29 mouse cellular contexts compared by ENCODE assay signal in genomic region chr5:31073176-31073575, GRCm38 (mm10). TPM values are rescaled to one million over a fixed set of nuclear protein-coding genes. Genes with fewer than 3 reads are reported as not detected.
A peak's percentile ranks its signal among the peaks of the same experiment; 100 is the strongest.
DNase-seq lines count a peak whose midpoint lies in the region.
"Had no signal": no experiment of that assay in that cellular context is flagged by ENCODE, and none has a peak within 500 bp of the region (broad histone marks: within the 10 kb centered on the region; RNA-seq: fewer than 3 reads in every experiment).

No protein-coding gene starts in this region.

- peaks cover 5% of the 10 kb centered on the region; the same call in 1 of the 2 replicates for H3K4me1 ChIP-seq in brown adipose tissue, adult 24 weeks (ENCODE audit: control insufficient read depth, insufficient read depth, insufficient read length, low read length)
- H3K4me1 ChIP-seq: embryonic facial prominence, embryonic 13.5 days; embryonic facial prominence, embryonic 15.5 days; forebrain, embryonic 10.5 days; forebrain, embryonic 12.5 days had no signal

- no peak overlapping the region for H3K4me3 ChIP-seq in brown adipose tissue, adult 24 weeks (ENCODE audit: insufficient read depth, low read depth, low read length)
- H3K4me3 ChIP-seq: embryonic facial prominence, embryonic 13.5 days; embryonic facial prominence, embryonic 15.5 days; erythroblast, embryonic 14.5 days; forebrain, embryonic 10.5 days; forebrain, embryonic 12.5 days had no signal

- peak overlapping the region; percentile 78 for H3K27ac ChIP-seq in brown adipose tissue, adult 24 weeks (replicated peaks; ENCODE audit: low read depth, low read length)
- H3K27ac ChIP-seq: embryonic facial prominence, embryonic 13.5 days; embryonic facial prominence, embryonic 15.5 days; forebrain, embryonic 10.5 days; forebrain, embryonic 12.5 days had no signal

- peak; percentile 58 to 64 for DNase-seq in adrenal gland, adult (ENCODE audit: inconsistent age in 2 of 2, low spot score in 1 of 2)
- no peak for DNase-seq in adrenal gland, adult 2 months
- peak; percentile 46 for DNase-seq in adrenal gland, postnatal 14 days
- DNase-seq in adrenal gland, postnatal 25 days, result no peak
- DNase-seq: adrenal gland, adult 8-10 months; B cell, adult 2 months; cerebellum, adult 11 months; cerebellum, adult 18-20 months; cerebellum, adult 8-10 months; cerebellum, adult 9-11 months; cerebellum, postnatal 14 days; cerebellum, postnatal 36 days; embryo, embryonic 11 days had no signal

RNA-seq across cellular contexts. Expression of gene Cad, which starts 18.6 kb away (rescaled TPM):
- total RNA-seq in adrenal gland, adult 2 months (2021), result 10 to 100 TPM; 17.5 to 33.1 TPM
- 43.2 and 48.0 TPM in 2 replicates for polyA plus RNA-seq in adrenal gland, adult 2 months (2012; rRNA removed)
- total RNA-seq in adrenal gland, postnatal 14 days (2021), result 31.0 and 37.3 TPM in 2 replicates
- 28.3 and 29.1 TPM in 2 replicates for total RNA-seq in adrenal gland, postnatal 25 days (2021)
- 6.8 and 19.9 TPM in 2 replicates for polyA plus RNA-seq in brown adipose tissue, adult 24 weeks (2012; ENCODE audit: insufficient read depth, insufficient read length, missing spikeins)

RNA-seq across cellular contexts. Expression of gene Slc5a6, which starts 24.5 kb away (rescaled TPM):
- 10 to 100 TPM; 27.7 to 39.6 TPM for total RNA-seq in adrenal gland, adult 2 months (2021)
- 88.3 and 93.5 TPM in 2 replicates for polyA plus RNA-seq in adrenal gland, adult 2 months (2012; rRNA removed)
- total RNA-seq in adrenal gland, postnatal 14 days (2021), result 19.7 and 24.0 TPM in 2 replicates
- total RNA-seq in adrenal gland, postnatal 25 days (2021), result 26.4 and 32.1 TPM in 2 replicates
- 8.2 and 10.3 TPM in 2 replicates for polyA plus RNA-seq in brown adipose tissue, adult 24 weeks (2012; ENCODE audit: insufficient read depth, insufficient read length, missing spikeins)

RNA-seq across cellular contexts. Expression of gene Atraid, which starts 25.1 kb away (rescaled TPM):
- 100 to 1,000 TPM; 117 to 125 TPM for total RNA-seq in adrenal gland, adult 2 months (2021)
- polyA plus RNA-seq in adrenal gland, adult 2 months (2012; rRNA removed), result 101 and 114 TPM in 2 replicates
- 116 and 121 TPM in 2 replicates for total RNA-seq in adrenal gland, postnatal 14 days (2021)
- 136 and 139 TPM in 2 replicates for total RNA-seq in adrenal gland, postnatal 25 days (2021)
- polyA plus RNA-seq in brown adipose tissue, adult 24 weeks (2012; ENCODE audit: insufficient read depth, insufficient read length, missing spikeins), result 156 and 168 TPM in 2 replicates

RNA-seq across cellular contexts. Expression of gene Dnajc5g, which starts 32.9 kb away (rescaled TPM):
- not detected for total RNA-seq in adrenal gland, adult 2 months (2021)
- polyA plus RNA-seq in adrenal gland, adult 2 months (2012; rRNA removed), result not detected in 2 replicates
- not detected in 2 replicates for total RNA-seq in adrenal gland, postnatal 14 days (2021)
- not detected in 2 replicates for total RNA-seq in adrenal gland, postnatal 25 days (2021)
- not detected in 2 replicates for polyA plus RNA-seq in brown adipose tissue, adult 24 weeks (2012; ENCODE audit: insufficient read depth, insufficient read length, missing spikeins)
- total RNA-seq: adrenal gland, adult 8-10 months; CH12.LX; common myeloid progenitor, adult 5-6 weeks; G1E had no signal
- polyA plus RNA-seq: CD4-positive, CD25-positive, alpha-beta regulatory T cell, adult 4 months; embryonic facial prominence, embryonic 11.5 days; embryonic facial prominence, embryonic 13.5 days; embryonic facial prominence, embryonic 15.5 days; erythroblast, embryonic 14.5 days; forebrain, embryonic 10.5 days; forebrain, embryonic 12.5 days; forebrain, embryonic 14.5 days; forebrain, embryonic 16.5 days; frontal cortex, adult 2 months; G1E; Patski had no signal

RNA-seq across cellular contexts. Expression of gene Slc30a3, which starts 34.9 kb away (rescaled TPM):
- total RNA-seq in adrenal gland, adult 2 months (2021), result not detected
- polyA plus RNA-seq in adrenal gland, adult 2 months (2012; rRNA removed), result not detected in 2 replicates
- total RNA-seq in adrenal gland, postnatal 14 days (2021), result 0.49 and 0.74 TPM in 2 replicates
- total RNA-seq in adrenal gland, postnatal 25 days (2021), result not detected in 2 replicates
- not detected in 2 replicates for polyA plus RNA-seq in brown adipose tissue, adult 24 weeks (2012; ENCODE audit: insufficient read depth, insufficient read length, missing spikeins)
- total RNA-seq: CH12.LX; common myeloid progenitor, adult 5-6 weeks had no signal
- polyA plus RNA-seq: activated CD4-positive, CD25-positive, alpha-beta regulatory T cell, adult 4 months; CD4-positive, CD25-positive, alpha-beta regulatory T cell, adult 4 months; erythroblast, embryonic 14.5 days; G1E had no signal

Comparison
In these comparisons a context has a peak if more than half of its experiments do, and no peak if none do; other contexts are left out.
1. DNase-seq: peak in adrenal gland, adult (2 of 2) and adrenal gland, postnatal 14 days (single experiment); none in adrenal gland, adult 2 months (single experiment) and adrenal gland, postnatal 25 days (single experiment).